In the genomic region with DNA sequence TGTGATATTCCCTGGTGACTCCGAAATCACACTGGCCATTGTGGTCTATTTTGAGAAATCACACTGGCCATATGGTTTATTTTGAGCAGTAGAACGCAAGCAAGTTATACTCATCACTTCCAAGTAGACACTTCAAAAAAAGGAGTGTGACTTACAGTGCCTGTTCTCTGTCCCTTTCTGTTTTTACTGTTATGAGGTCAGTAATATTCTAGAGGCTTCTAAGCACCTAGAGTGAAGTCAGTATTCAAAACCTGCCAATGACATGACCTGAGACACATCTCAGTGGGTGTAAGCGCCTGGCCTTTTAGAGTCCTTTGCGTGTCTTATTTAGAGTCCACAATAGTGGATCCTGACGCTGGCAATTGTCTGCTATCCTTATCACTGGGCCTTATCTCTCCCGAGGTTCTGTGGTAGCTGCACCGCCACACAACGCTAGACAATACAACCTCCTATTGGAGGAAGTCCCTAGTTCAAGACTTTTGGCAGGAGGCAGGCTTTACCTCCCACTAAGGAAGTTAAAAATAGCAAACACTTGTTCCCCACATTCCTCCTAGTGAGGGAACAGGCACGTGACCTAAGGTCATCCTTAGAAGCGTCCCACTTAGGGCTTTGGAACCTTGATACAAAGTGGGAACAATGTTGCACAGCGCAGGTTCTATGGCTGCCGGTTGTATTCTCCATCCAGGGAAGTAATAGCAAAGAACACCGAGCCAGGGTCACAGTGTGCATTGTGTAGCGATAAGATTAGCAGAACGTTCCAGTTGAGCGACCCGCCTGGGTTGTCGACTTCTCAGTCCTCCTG, we compare ENCODE assay signal across 14 mouse cellular contexts. TPM values are rescaled to one million over a fixed set of nuclear protein-coding genes. Genes with fewer than 3 reads are reported as not detected.
DNase-seq lines count a peak whose midpoint lies in the region; ATAC-seq and TF ChIP-seq lines count a peak whose summit lies in the region.
"Had no signal": no experiment of that assay in that cellular context is flagged by ENCODE, and none has a peak within 500 bp of the region (broad histone marks: within the 10 kb centered on the region; RNA-seq: fewer than 3 reads in every experiment).

No protein-coding gene starts in this region.

- no peak overlapping the region for H3K9ac ChIP-seq in heart, embryonic 13.5 days
- H3K9ac ChIP-seq in liver, embryonic 14.5 days (replicated peaks) = no peak overlapping the region
- H3K9ac ChIP-seq: hindbrain, embryonic 15.5 days; neural tube, embryonic 12.5 days had no signal

- no peak for TF ChIP-seq CTCF in G1E (IDR thresholded peaks at IDR 0.05; ENCODE audit: low read depth, low read length)
- TF ChIP-seq CTCF in liver, embryonic 14.5 days (IDR thresholded peaks at IDR 0.05; ENCODE audit: low read depth) = no peak

- H3K27ac ChIP-seq in heart, embryonic 13.5 days (replicated peaks) = peak overlapping the region; percentile 88
- H3K27ac ChIP-seq in liver, embryonic 14.5 days = no peak overlapping the region
- no peak overlapping the region for H3K27ac ChIP-seq in hindbrain, embryonic 10.5 days
- H3K27ac ChIP-seq: hindbrain, embryonic 15.5 days; neural tube, embryonic 12.5 days had no signal

- ATAC-seq in G1E (ENCODE audit: extremely low read depth, insufficient number of reproducible peaks, low FRiP score, poor library complexity, severe bottlenecking) = 0 out of 2 replicates have a peak, but pooled peaks have one; percentile 8
- ATAC-seq in heart, embryonic 13.5 days (ENCODE audit: extremely low read depth, insufficient number of reproducible peaks, low FRiP score, low TSS enrichment) = peak; percentile 42; the same call in 1 of the 2 replicates
- peak; percentile 37 for ATAC-seq in liver, embryonic 14.5 days (ENCODE audit: insufficient read depth)

- peaks cover 35% of the 10 kb centered on the region for H3K4me1 ChIP-seq in G1E (ENCODE audit: insufficient read depth, low read depth, low read length)
- H3K4me1 ChIP-seq in heart, embryonic 13.5 days = peaks cover 45% of the 10 kb centered on the region
- H3K4me1 ChIP-seq in liver, embryonic 14.5 days (replicated peaks; ENCODE audit: control insufficient read depth in 2 of 2, insufficient read depth in 2 of 2, low read length in 1 of 2) = peaks cover 0 to 26% of the 10 kb centered on the region in 2 experiments; a peak in 3 of 4 replicates
- 0 out of 2 replicates have a peak, but pooled peaks cover 2% of the 10 kb centered on the region for H3K4me1 ChIP-seq in hindbrain, embryonic 10.5 days (replicated peaks)
- H3K4me1 ChIP-seq: hindbrain, embryonic 15.5 days; neural tube, embryonic 12.5 days had no signal

- peak overlapping the region; percentile 19 for H3K4me2 ChIP-seq in heart, embryonic 13.5 days
- H3K4me2 ChIP-seq in liver, embryonic 14.5 days (ENCODE audit: low read depth) = peak overlapping the region; percentile 4; the same call in 1 of the 2 replicates
- H3K4me2 ChIP-seq: hindbrain, embryonic 15.5 days; neural tube, embryonic 12.5 days had no signal

- intact Hi-C loops in left cerebral cortex, postnatal 25 days (cut with DNase I) = loop anchor here (5.0 to 10.0 kb wide), 2 partner anchors 178 to 1451 kb away; no protein-coding TSS in a partner anchor

- no peak overlapping the region for H3K4me3 ChIP-seq in G1E (ENCODE audit: low read depth, low read length)
- H3K4me3 ChIP-seq in heart, embryonic 13.5 days = no peak overlapping the region
- H3K4me3 ChIP-seq in liver, embryonic 14.5 days (ENCODE audit: insufficient read depth in 1 of 2, low read depth in 2 of 2, low read length in 2 of 2) = no peak overlapping the region
- no peak overlapping the region for H3K4me3 ChIP-seq in hindbrain, embryonic 10.5 days
- H3K4me3 ChIP-seq: hindbrain, embryonic 15.5 days; megakaryocyte, embryonic 14.5 days; neural tube, embryonic 12.5 days had no signal

- no peaks in the 10 kb centered on the region for H3K36me3 ChIP-seq in G1E (replicated peaks)
- no peaks in the 10 kb centered on the region for H3K36me3 ChIP-seq in heart, embryonic 13.5 days
- H3K36me3 ChIP-seq in liver, embryonic 14.5 days (replicated peaks; ENCODE audit: control insufficient read depth, insufficient read depth, low read depth) = no peaks in the 10 kb centered on the region
- no peaks in the 10 kb centered on the region for H3K36me3 ChIP-seq in hindbrain, embryonic 10.5 days
- H3K36me3 ChIP-seq: hindbrain, embryonic 15.5 days; neural tube, embryonic 12.5 days had no signal

- 20% methylated on average over 18 of the region's 18 CpGs for WGBS in heart, embryonic 13.5 days
- WGBS in liver, embryonic 14.5 days (ENCODE audit: insufficient replicate concordance) = 27% methylated on average over 18 of the region's 18 CpGs
- 79% methylated on average over 18 of the region's 18 CpGs for WGBS in hindbrain, embryonic 10.5 days

- H3K9me3 ChIP-seq in G1E (replicated peaks) = no peaks in the 10 kb centered on the region; the same call in none of the 2 replicates
- H3K9me3 ChIP-seq in heart, embryonic 13.5 days = no peaks in the 10 kb centered on the region
- no peaks in the 10 kb centered on the region for H3K9me3 ChIP-seq in liver, embryonic 14.5 days (ENCODE audit: control insufficient read depth, low read length)
- no peaks in the 10 kb centered on the region for H3K9me3 ChIP-seq in hindbrain, embryonic 10.5 days
- H3K9me3 ChIP-seq: hindbrain, embryonic 15.5 days; neural tube, embryonic 12.5 days had no signal

- no peak for TF ChIP-seq EP300 in liver, embryonic 14.5 days (IDR thresholded peaks at IDR 0.05; ENCODE audit: low read depth)

- DNase-seq in 416B (ENCODE audit: low read depth) = peak; percentile 34
- no peak for DNase-seq in G1E (ENCODE audit: low spot score)
- no peak for DNase-seq in liver, embryonic 14.5 days (ENCODE audit: low read depth in 3 of 3, low spot score in 3 of 3)
- DNase-seq in hindbrain, embryonic 10.5 days (ENCODE audit: low spot score) = no peak
- DNase-seq in left cerebral cortex, postnatal 25 days (ENCODE audit: low spot score in 2 of 2) = no peak
- no peak for DNase-seq in right cerebral cortex, postnatal 14 days
- DNase-seq: cerebellum, postnatal 36 days; kidney, postnatal 4 days; left cerebral cortex, postnatal 4 days; right cerebral cortex, adult 18-20 months had no signal

- H3K27me3 ChIP-seq in G1E (ENCODE audit: insufficient read depth, low read length) = peaks cover 2% of the 10 kb centered on the region; the same call in 1 of the 2 replicates
- no peaks in the 10 kb centered on the region for H3K27me3 ChIP-seq in heart, embryonic 13.5 days (replicated peaks)
- no peaks in the 10 kb centered on the region for H3K27me3 ChIP-seq in liver, embryonic 14.5 days (ENCODE audit: control insufficient read depth, insufficient read depth, low read length)
- H3K27me3 ChIP-seq in hindbrain, embryonic 10.5 days (ENCODE audit: insufficient read depth, poor library complexity, severe bottlenecking) = no peaks in the 10 kb centered on the region
- H3K27me3 ChIP-seq: hindbrain, embryonic 15.5 days; megakaryocyte, embryonic 14.5 days; neural tube, embryonic 12.5 days had no signal

RNA-seq across cellular contexts. Expression of a gene that starts 17.4 kb away (rescaled TPM):
- 42.4 and 66.4 TPM in 2 replicates for total RNA-seq in G1E (2014; fragmentation: Nextera tagmentation)
- 26.2 and 30.4 TPM in 2 replicates for total RNA-seq in G1E (2017)
- 7.7 and 9.2 TPM in 2 replicates for polyA plus RNA-seq in G1E (2012)
- polyA plus RNA-seq in heart, embryonic 13.5 days (2015; fragmentation: Nextera tagmentation; extraction: Ambion mirVana) = 17.0 and 18.1 TPM in 2 replicates
- polyA plus RNA-seq in liver, embryonic 14.5 days (2012; rRNA removed) = 3.8 and 4.5 TPM in 2 replicates
- polyA plus RNA-seq in liver, embryonic 14.5 days (2014; fragmentation: Nextera tagmentation; extraction: Ambion mirVana) = 5.4 and 6.0 TPM in 2 replicates
- polyA plus RNA-seq in hindbrain, embryonic 10.5 days (2016; fragmentation: Nextera tagmentation; extraction: Ambion mirVana) = 15.2 and 16.8 TPM in 2 replicates
- 10 to 100 TPM; 21.2 to 21.5 TPM for total RNA-seq in left cerebral cortex, postnatal 25 days (2021)

RNA-seq across cellular contexts. Expression of a gene that starts 28.4 kb away (rescaled TPM):
- 45.3 and 45.7 TPM in 2 replicates for total RNA-seq in G1E (2014; fragmentation: Nextera tagmentation)
- 77.1 and 91.6 TPM in 2 replicates for total RNA-seq in G1E (2017)
- 2.4 and 2.9 TPM in 2 replicates for polyA plus RNA-seq in G1E (2012)
- polyA plus RNA-seq in heart, embryonic 13.5 days (2015; fragmentation: Nextera tagmentation; extraction: Ambion mirVana) = 15.1 and 17.2 TPM in 2 replicates
- polyA plus RNA-seq in liver, embryonic 14.5 days (2012; rRNA removed) = 1.4 and 1.9 TPM in 2 replicates
- 3.3 TPM in 2 replicates for polyA plus RNA-seq in liver, embryonic 14.5 days (2014; fragmentation: Nextera tagmentation; extraction: Ambion mirVana)
- 3.6 and 4.3 TPM in 2 replicates for polyA plus RNA-seq in hindbrain, embryonic 10.5 days (2016; fragmentation: Nextera tagmentation; extraction: Ambion mirVana)
- 1 to 10 TPM; 3.0 to 3.7 TPM for total RNA-seq in left cerebral cortex, postnatal 25 days (2021)
